Mouse (Mus musculus) hindlimb bud, embryonic 11.5 days (tissue): ENCODE data around the gene Lemd1.

Experiments used
- DNase-seq: peaks from one replicate; pipeline ENCODE4 v3.0.0-alpha.2; 2012; ENCODE audit warnings: low read depth, low spot score; ENCODE audit errors: extremely low spot score

Lemd1 gene

GRCm38 (mm10) chr1:132200562-132201510 is 9.6 kb downstream of the Lemd1 start:
- DNase-seq: no peak

- no peak for DNase-seq
These were observed 10.3 kb downstream of the Lemd1 start for GRCm38 (mm10) chr1:132201511-132201860.

- no peak for DNase-seq
These were observed 10.7 kb downstream of the Lemd1 start for GRCm38 (mm10) chr1:132201936-132202335.

- no peak for DNase-seq
These were observed 11.5 kb downstream of the Lemd1 start for GRCm38 (mm10) chr1:132202771-132203170.

- no peak for DNase-seq
These were observed 14.7 kb downstream of the Lemd1 start for GRCm38 (mm10) chr1:132205958-132206357.

GRCm38 (mm10) chr1:132206828-132207227 is 15.6 kb downstream of the Lemd1 start:
- DNase-seq: no peak

GRCm38 (mm10) chr1:132208154-132208553 is 16.9 kb downstream of the Lemd1 start:
- no peak for DNase-seq

- no peak for DNase-seq
These were observed 18.2 kb downstream of the Lemd1 start for GRCm38 (mm10) chr1:132209400-132209799.

- no peak for DNase-seq
These were observed 19.7 kb downstream of the Lemd1 start for GRCm38 (mm10) chr1:132210922-132211321.

GRCm38 (mm10) chr1:132211672-132212071 is 20.4 kb downstream of the Lemd1 start:
- DNase-seq: no peak

- DNase-seq: no peak
These were observed 21.0 kb downstream of the Lemd1 start for GRCm38 (mm10) chr1:132212218-132212617.

GRCm38 (mm10) chr1:132213076-132213475 is 21.8 kb downstream of the Lemd1 start:
- no peak for DNase-seq

- no peak for DNase-seq
These were observed 25.0 kb downstream of the Lemd1 start for GRCm38 (mm10) chr1:132216276-132216675.

- no peak for DNase-seq
These were observed 30.4 kb downstream of the Lemd1 start for GRCm38 (mm10) chr1:132221627-132222026.

- DNase-seq: no peak
These were observed 30.9 kb downstream of the Lemd1 start for GRCm38 (mm10) chr1:132222166-132222565.

GRCm38 (mm10) chr1:132226297-132227080 is 35.3 kb downstream of the Lemd1 start:
- DNase-seq: no peak

- no peak for DNase-seq
These were observed 38.4 kb downstream of the Lemd1 start, which contains the start of gene Gm10188 for GRCm38 (mm10) chr1:132229667-132230066. Gene Gm10188 (minus strand): TSS chr1:132229767.

GRCm38 (mm10) chr1:132231470-132232274 is 40.4 kb downstream of the Lemd1 start:
- no peak for DNase-seq

GRCm38 (mm10) chr1:132233566-132233965 is 42.3 kb downstream of the Lemd1 start:
- DNase-seq: no peak

GRCm38 (mm10) chr1:132234757-132235273 is 43.6 kb downstream of the Lemd1 start:
- no peak for DNase-seq
